19 mouse cellular contexts compared by ENCODE assay signal in the genomic region with DNA sequence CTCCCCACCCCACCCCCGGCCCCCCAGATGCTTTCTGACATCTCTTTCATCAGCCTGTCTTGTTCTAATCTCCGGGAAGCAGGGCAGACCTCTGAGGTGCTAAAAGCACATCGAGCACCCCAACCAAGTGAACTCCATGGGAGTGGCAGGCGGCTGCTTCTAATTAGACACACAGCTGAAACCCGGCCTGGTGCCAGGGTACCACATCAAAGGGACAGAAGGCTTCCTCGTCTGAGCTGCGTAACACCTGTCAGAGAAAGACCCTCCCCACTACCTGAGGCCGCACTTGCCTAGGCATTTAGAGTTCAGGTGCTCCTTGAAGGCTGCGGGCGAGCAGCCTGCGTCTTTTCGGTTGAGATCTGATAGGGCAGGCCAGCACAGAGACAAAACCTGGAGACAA. TPM values are rescaled to one million over a fixed set of nuclear protein-coding genes. Genes with fewer than 3 reads are reported as not detected.
DNase-seq lines count a peak whose midpoint lies in the region; ATAC-seq and TF ChIP-seq lines count a peak whose summit lies in the region.
"Had no signal": no experiment of that assay in that cellular context is flagged by ENCODE, and none has a peak within 500 bp of the region (broad histone marks: within the 10 kb centered on the region; RNA-seq: fewer than 3 reads in every experiment).

No protein-coding gene starts in this region.

- no peaks in the 10 kb centered on the region for H3K36me3 ChIP-seq in forebrain, embryonic 13.5 days (ENCODE audit: poor library complexity, severe bottlenecking)
- H3K36me3 ChIP-seq in forebrain, embryonic 11.5 days (ENCODE audit: control insufficient read depth, insufficient read depth, low read length), result no peaks in the 10 kb centered on the region
- H3K36me3 ChIP-seq in liver, adult 2 months (ENCODE audit: control insufficient read depth, insufficient read depth, low read length), result no peaks in the 10 kb centered on the region
- H3K36me3 ChIP-seq: forebrain, embryonic 15.5 days; midbrain, embryonic 13.5 days had no signal

- H3K9ac ChIP-seq in forebrain, embryonic 13.5 days, result no peak overlapping the region
- no peak overlapping the region for H3K9ac ChIP-seq in forebrain, embryonic 11.5 days (ENCODE audit: low read length)
- no peak overlapping the region for H3K9ac ChIP-seq in liver, adult 2 months (ENCODE audit: low read depth, low read length)
- H3K9ac ChIP-seq: forebrain, embryonic 15.5 days; liver, embryonic 12.5 days; lung, embryonic 14.5 days; midbrain, embryonic 13.5 days had no signal

- peaks cover 38% of the 10 kb centered on the region; the same call in 1 of the 2 replicates for H3K79me2 ChIP-seq in liver, adult 2 months (ENCODE audit: control insufficient read depth, insufficient read depth, low read length)

- H3K4me2 ChIP-seq in forebrain, embryonic 13.5 days, result no peak overlapping the region
- H3K4me2 ChIP-seq in forebrain, embryonic 11.5 days (ENCODE audit: low read depth, low read length, severe bottlenecking), result no peak overlapping the region
- H3K4me2 ChIP-seq: forebrain, embryonic 15.5 days; liver, embryonic 12.5 days; lung, embryonic 14.5 days; midbrain, embryonic 13.5 days had no signal

- ATAC-seq in forebrain, embryonic 13.5 days, result no peak
- ATAC-seq in forebrain, embryonic 11.5 days (replicated peaks; ENCODE audit: low FRiP score), result no peak
- ATAC-seq: forebrain, embryonic 15.5 days; liver, embryonic 12.5 days; midbrain, embryonic 13.5 days; Patski had no signal

- TF ChIP-seq POLR2A in liver, adult 2 months (IDR thresholded peaks at IDR 0.05; ENCODE audit: extremely low read depth, insufficient read depth, low read length), result no peak

- H3K4me1 ChIP-seq in forebrain, embryonic 13.5 days, result peaks cover 49% of the 10 kb centered on the region
- peaks cover 5% of the 10 kb centered on the region; the same call in 1 of the 2 replicates for H3K4me1 ChIP-seq in forebrain, embryonic 11.5 days (replicated peaks; ENCODE audit: control insufficient read depth, insufficient read depth, low read length)
- peaks cover 52% of the 10 kb centered on the region for H3K4me1 ChIP-seq in liver, adult 2 months (ENCODE audit: control insufficient read depth, insufficient read depth, low read length)

- H3K9me3 ChIP-seq in forebrain, embryonic 13.5 days (replicated peaks), result no peaks in the 10 kb centered on the region
- no peaks in the 10 kb centered on the region for H3K9me3 ChIP-seq in forebrain, embryonic 11.5 days (ENCODE audit: control insufficient read depth, low read length)
- H3K9me3 ChIP-seq: forebrain, embryonic 15.5 days; liver, embryonic 12.5 days; midbrain, embryonic 13.5 days had no signal

- H3K27ac ChIP-seq in forebrain, embryonic 13.5 days, result 0 out of 2 replicates have a peak overlapping the region, but pooled peaks have one; percentile 6
- H3K27ac ChIP-seq in forebrain, embryonic 11.5 days (ENCODE audit: low read depth, low read length), result no peak overlapping the region
- H3K27ac ChIP-seq in liver, adult 2 months (replicated peaks; ENCODE audit: insufficient read depth, low read depth, low read length), result 0 out of 2 replicates have a peak overlapping the region, but pooled peaks have one; percentile 2
- H3K27ac ChIP-seq: forebrain, embryonic 15.5 days; liver, embryonic 12.5 days; midbrain, embryonic 13.5 days had no signal

- no peak overlapping the region for H3K4me3 ChIP-seq in forebrain, embryonic 13.5 days
- H3K4me3 ChIP-seq in forebrain, embryonic 11.5 days (ENCODE audit: low read depth, low read length), result no peak overlapping the region
- no peak overlapping the region for H3K4me3 ChIP-seq in liver, adult 2 months (ENCODE audit: insufficient read depth, low read depth, low read length)
- H3K4me3 ChIP-seq: forebrain, embryonic 15.5 days; liver, embryonic 12.5 days; midbrain, embryonic 13.5 days; myocyte had no signal

- no peak for TF ChIP-seq CTCF in liver, adult 2 months (IDR thresholded peaks at IDR 0.05; ENCODE audit: low read depth, low read length)

- 61% methylated on average over 12 of the region's 12 CpGs for WGBS in forebrain, embryonic 13.5 days
- WGBS in forebrain, embryonic 11.5 days, result 74% methylated on average over 12 of the region's 12 CpGs
- 70% methylated on average over 12 of the region's 12 CpGs for WGBS in liver, adult 2 months

- H3K27me3 ChIP-seq in forebrain, embryonic 13.5 days, result no peaks in the 10 kb centered on the region
- no peaks in the 10 kb centered on the region for H3K27me3 ChIP-seq in forebrain, embryonic 11.5 days (ENCODE audit: control insufficient read depth, insufficient read depth, low read length)
- no peaks in the 10 kb centered on the region for H3K27me3 ChIP-seq in liver, adult 2 months (ENCODE audit: control insufficient read depth, insufficient read depth, low read length)
- H3K27me3 ChIP-seq: forebrain, embryonic 15.5 days; liver, embryonic 12.5 days; midbrain, embryonic 13.5 days; Patski had no signal

- DNase-seq in forebrain, embryonic 11.5 days (ENCODE audit: low spot score), result no peak
- no peak for DNase-seq in liver, adult 2 months (ENCODE audit: extremely low read depth, low read depth, low spot score)
- DNase-seq in liver, result no peak
- DNase-seq in thymus, adult 18-20 months, result peak; percentile 37 to 45
- DNase-seq in right cerebral cortex, postnatal 25 days, result no peak
- no peak for DNase-seq in layer of hippocampus, adult 9-11 months
- DNase-seq in right cerebral cortex, adult 18-20 months, result no peak
- DNase-seq: embryo, embryonic 11 days; heart, postnatal 4 days; kidney, adult 18-20 months; kidney, postnatal 14 days; lung, embryonic 14.5 days; retina, postnatal 1 day had no signal

RNA-seq across cellular contexts. Expression of gene Slc25a51, which starts 56.0 kb away (rescaled TPM):
- polyA plus RNA-seq in forebrain, embryonic 13.5 days (2015; fragmentation: Nextera tagmentation; extraction: Ambion mirVana), result 72.5 and 74.0 TPM in 2 replicates
- 79.4 and 87.0 TPM in 2 replicates for polyA plus RNA-seq in forebrain, embryonic 11.5 days (2014; fragmentation: Nextera tagmentation; extraction: Ambion mirVana)
- total RNA-seq in liver, adult 2 months (2014; rRNA removed), result 47.5 and 70.3 TPM in 2 replicates
- polyA plus RNA-seq in liver, adult 2 months (2012; rRNA removed), result 52.9 and 56.4 TPM in 2 replicates

Comparison
In these comparisons a context has a peak if more than half of its experiments do, and no peak if none do; other contexts are left out.
1. DNase-seq: peak in thymus, adult 18-20 months (2 of 2); none in forebrain, embryonic 11.5 days (single experiment), liver, adult 2 months (single experiment), liver (single experiment), right cerebral cortex, postnatal 25 days (single experiment), layer of hippocampus, adult 9-11 months (single experiment) and right cerebral cortex, adult 18-20 months (single experiment).